31 mouse cellular contexts compared by ENCODE assay signal in genomic region chr1:118787486-118787885, GRCm38 (mm10).
"Had no signal": no experiment of that assay in that cellular context is flagged by ENCODE, and none has a peak within 500 bp of the region (broad histone marks: within the 10 kb centered on the region; RNA-seq: fewer than 3 reads in every experiment).

No protein-coding gene starts in this region.

- H3K36me3 ChIP-seq: limb, embryonic 10.5 days; limb, embryonic 12.5 days; limb, embryonic 13.5 days; limb, embryonic 15.5 days; liver, embryonic 12.5 days; liver, embryonic 13.5 days; liver, embryonic 15.5 days; lung, embryonic 15.5 days; midbrain, embryonic 10.5 days; midbrain, embryonic 12.5 days; midbrain, embryonic 13.5 days; neural tube, embryonic 12.5 days had no signal

- H3K9ac ChIP-seq: limb, embryonic 12.5 days; limb, embryonic 13.5 days; limb, embryonic 15.5 days; liver, embryonic 12.5 days; liver, embryonic 13.5 days; liver, embryonic 14.5 days; liver, embryonic 15.5 days; liver, postnatal 0 days; lung, embryonic 14.5 days; lung, embryonic 15.5 days; midbrain, embryonic 12.5 days; midbrain, embryonic 13.5 days; neural tube, embryonic 12.5 days had no signal

- H3K4me2 ChIP-seq: limb, embryonic 12.5 days; limb, embryonic 13.5 days; limb, embryonic 15.5 days; liver, embryonic 11.5 days; liver, embryonic 12.5 days; liver, embryonic 13.5 days; liver, embryonic 15.5 days; lung, embryonic 14.5 days; lung, embryonic 15.5 days; midbrain, embryonic 12.5 days; midbrain, embryonic 13.5 days; neural tube, embryonic 12.5 days had no signal

- H3K4me1 ChIP-seq: liver, embryonic 12.5 days; liver, embryonic 13.5 days; liver, embryonic 15.5 days; lung, embryonic 15.5 days; midbrain, embryonic 10.5 days; midbrain, embryonic 12.5 days; midbrain, embryonic 13.5 days; neural tube, embryonic 12.5 days had no signal

- ATAC-seq: liver, embryonic 12.5 days; liver, postnatal 0 days; lung, postnatal 0 days; midbrain, embryonic 13.5 days; midbrain, embryonic 16.5 days had no signal

- H3K9me3 ChIP-seq: limb, embryonic 10.5 days; limb, embryonic 13.5 days; limb, embryonic 15.5 days; liver, embryonic 12.5 days; liver, embryonic 13.5 days; liver, embryonic 15.5 days; lung, embryonic 15.5 days; midbrain, embryonic 10.5 days; midbrain, embryonic 12.5 days; neural tube, embryonic 12.5 days had no signal

- H3K4me3 ChIP-seq: left cerebral cortex, adult 2 months; limb, embryonic 10.5 days; limb, embryonic 12.5 days; limb, embryonic 13.5 days; limb, embryonic 15.5 days; liver, embryonic 12.5 days; liver, embryonic 13.5 days; liver, embryonic 15.5 days; lung, embryonic 15.5 days; megakaryocyte, embryonic 14.5 days; midbrain, embryonic 10.5 days; midbrain, embryonic 12.5 days; midbrain, embryonic 13.5 days; myocyte; neural tube, embryonic 12.5 days had no signal

- H3K27ac ChIP-seq: left cerebral cortex, adult 2 months; limb, embryonic 12.5 days; limb, embryonic 13.5 days; liver, embryonic 12.5 days; liver, embryonic 13.5 days; liver, embryonic 14.5 days; liver, embryonic 15.5 days; lung, embryonic 15.5 days; macrophage; midbrain, embryonic 10.5 days; midbrain, embryonic 12.5 days; midbrain, embryonic 13.5 days; neural tube, embryonic 12.5 days had no signal

- DNase-seq: left cerebral cortex, postnatal 4 days; liver; liver, embryonic 13.5 days; liver, postnatal 0 days; lung, adult 18-20 months; lung, adult 2 months; lung, embryonic 14.5 days; lung, postnatal 10 days; lung, postnatal 14 days; lung, postnatal 36 days; lung, postnatal 4 days; midbrain, embryonic 14.5 days had no signal

- H3K27me3 ChIP-seq: limb, embryonic 12.5 days; limb, embryonic 13.5 days; limb, embryonic 15.5 days; liver, embryonic 12.5 days; liver, embryonic 13.5 days; liver, embryonic 15.5 days; lung, embryonic 15.5 days; megakaryocyte, embryonic 14.5 days; midbrain, embryonic 12.5 days; midbrain, embryonic 13.5 days had no signal
